Mouse (Mus musculus) left cerebral cortex, adult 9 months (tissue): ENCODE measurements around the gene Hs3st4.
A peak's percentile ranks its signal among the peaks of the same experiment; 100 is the strongest.

Source experiments
- DNase-seq, 2 experiments: peaks; one replicate each; pipeline ENCODE4 v3.0.0; 2022; ENCODE audit warnings: low spot score in 2 of 2

The Hs3st4 gene

GRCm38 (mm10) chr7:123982461-123983038 lies at the start of gene Hs3st4:
Hs3st4 (plus strand) TSS chr7:123982869.
- DNase-seq = no peak

GRCm38 (mm10) chr7:123946836-123947235 lies 35.8 kb upstream of the Hs3st4 start:
- DNase-seq = no peak

GRCm38 (mm10) chr7:123963021-123963420 lies 19.6 kb upstream of the Hs3st4 start:
- no peak for DNase-seq

GRCm38 (mm10) chr7:123964559-123965142 lies 18.0 kb upstream of the Hs3st4 start:
- no peak for DNase-seq

GRCm38 (mm10) chr7:123965515-123965914 lies 17.2 kb upstream of the Hs3st4 start:
- no peak for DNase-seq

GRCm38 (mm10) chr7:123975441-123975840 lies 7.2 kb upstream of the Hs3st4 start:
- DNase-seq = no peak

- no peak for DNase-seq
Measured at GRCm38 (mm10) chr7:123981435-123981834, 1.2 kb upstream of the Hs3st4 start.

GRCm38 (mm10) chr7:123982010-123982409 lies 659 bp upstream of the Hs3st4 start:
- no peak for DNase-seq

- DNase-seq = no peak
Measured at GRCm38 (mm10) chr7:123983177-123984046, 743 bp downstream of the Hs3st4 start.

GRCm38 (mm10) chr7:123992121-123992520 lies 9.5 kb downstream of the Hs3st4 start:
- DNase-seq = no peak

GRCm38 (mm10) chr7:123997266-123997665 lies 14.6 kb downstream of the Hs3st4 start:
- DNase-seq = no peak

GRCm38 (mm10) chr7:123998601-123999000 lies 15.9 kb downstream of the Hs3st4 start:
- peak in 1 of 2 experiments; percentile 45 for DNase-seq

- DNase-seq = no peak
Measured at GRCm38 (mm10) chr7:124026908-124027307, 44.2 kb downstream of the Hs3st4 start.

GRCm38 (mm10) chr7:124032236-124032635 lies 49.6 kb downstream of the Hs3st4 start:
- DNase-seq = no peak

GRCm38 (mm10) chr7:124033332-124033731 lies 50.7 kb downstream of the Hs3st4 start:
- no peak for DNase-seq

GRCm38 (mm10) chr7:124037281-124037700 lies 54.6 kb downstream of the Hs3st4 start:
- no peak for DNase-seq

GRCm38 (mm10) chr7:124039142-124039541 lies 56.5 kb downstream of the Hs3st4 start:
- no peak for DNase-seq

- no peak for DNase-seq
Measured at GRCm38 (mm10) chr7:124047382-124047781, 64.7 kb downstream of the Hs3st4 start.

- no peak for DNase-seq
Measured at GRCm38 (mm10) chr7:124048971-124049370, 66.3 kb downstream of the Hs3st4 start.

- no peak for DNase-seq
Measured at GRCm38 (mm10) chr7:124050421-124050820, 67.8 kb downstream of the Hs3st4 start.

- DNase-seq = no peak
Measured at GRCm38 (mm10) chr7:124083741-124084140, 101.1 kb downstream of the Hs3st4 start.

GRCm38 (mm10) chr7:124129019-124129418 lies 146.3 kb downstream of the Hs3st4 start:
- peak in 1 of 2 experiments; percentile 31 for DNase-seq

GRCm38 (mm10) chr7:124131312-124131711 lies 148.6 kb downstream of the Hs3st4 start:
- DNase-seq = peak; percentile 33 to 77
